Mouse (Mus musculus) midbrain, embryonic 14.5 days (tissue): ENCODE results near the gene Mettl5. TPM values are rescaled to one million over a fixed set of nuclear protein-coding genes. Genes with fewer than 3 reads are reported as not detected.

Experiments
- ATAC-seq: fragments of 200-750 bp; cut with Nextera tagmentation; 2 replicates; pipeline ENCODE4 v1.8.0; 2017; ENCODE audit warnings: moderate number of reproducible peaks, moderate library complexity; ENCODE audit not compliant: low FRiP score, low TSS enrichment
- DNase-seq: peaks from one replicate; pipeline ENCODE4 v3.0.0-alpha.2; 2015
- H3K27ac ChIP-seq: fragments of 300-500 bp; sonication (generic); replicated peaks from 2 replicates; pipeline ENCODE4 v1.5.1; 2014; ENCODE audit warnings: mild to moderate bottlenecking, low read depth, low read length, moderate library complexity
- H3K27me3 ChIP-seq: fragments of 300-500 bp; sonication (generic); 2 replicates; pipeline ENCODE4 v1.6.1; 2014; ENCODE audit warnings: low read length, control low read depth, mixed read lengths; ENCODE audit not compliant: control insufficient read depth, insufficient read depth
- H3K36me3 ChIP-seq: fragments of 300-500 bp; sonication (generic); 2 replicates; pipeline ENCODE4 v1.6.1; 2014; ENCODE audit warnings: low read length, control low read depth; ENCODE audit not compliant: control insufficient read depth, insufficient read depth
- H3K4me1 ChIP-seq: fragments of 300-500 bp; sonication (generic); 2 replicates; pipeline ENCODE4 v1.6.1; 2014; ENCODE audit warnings: mild to moderate bottlenecking, antibody characterized with exemption, low read length, control low read depth; ENCODE audit not compliant: control insufficient read depth, insufficient read depth
- H3K4me2 ChIP-seq: fragments of 300-500 bp; sonication (generic); 2 replicates; pipeline ENCODE4 v1.6.1; 2014; ENCODE audit warnings: mild to moderate bottlenecking, low read length, moderate library complexity
- H3K4me3 ChIP-seq: fragments of 300-500 bp; sonication (generic); replicated peaks from 2 replicates; pipeline ENCODE4 v1.5.1; 2014; ENCODE audit warnings: low read depth, low read length
- H3K9ac ChIP-seq: fragments of 300-500 bp; sonication (generic); replicated peaks from 2 replicates; pipeline ENCODE4 v1.6.1; 2014; ENCODE audit warnings: mild to moderate bottlenecking, low read length, moderate library complexity
- H3K9me3 ChIP-seq: fragments of 300-500 bp; sonication (generic); 2 replicates; pipeline ENCODE4 v1.6.1; 2016; ENCODE audit warnings: low read length, control low read depth, mixed read lengths; ENCODE audit not compliant: control insufficient read depth
- WGBS: fragments of 180-500 bp; shearing (Covaris S2); extraction: QIAGEN DNeasy Blood & Tissue Kit; methylation state at CpG from one replicate; pipeline ENCODE4 v1.1.7; 2014; 5-methylcytosine and 5-hydroxymethylcytosine counted together
- polyA plus RNA-seq: library from polyadenylated mRNA; unstranded; fragments of >200 nt; fragmentation: Nextera tagmentation; extraction: Ambion mirVana; gene quantifications from 2 replicates; pipeline ENCODE4 v1.2.1, GENCODE M21; 2014

Gene Mettl5
- polyA plus RNA-seq, 1 experiment from 2014 or later, result 27.7 TPM

GRCm38 (mm10) chr2:69838707-69839106, 46.7 kb downstream of the Mettl5 start:
- Histone ChIP-seq H3K9me3 (no peaks in the 10 kb centered on the region), H3K4me2 (no peak overlapping the region), H3K9ac (no peak overlapping the region), H3K27me3 (no peaks in the 10 kb centered on the region), H3K27ac (no peak overlapping the region), H3K36me3 (peaks cover 29% of the 10 kb centered on the region), H3K4me1 (no peaks in the 10 kb centered on the region), H3K4me3 (no peak overlapping the region)
- no peak for ATAC-seq
- DNase-seq, result no peak

GRCm38 (mm10) chr2:69837996-69838395, 47.4 kb downstream of the Mettl5 start:
- no peaks in the 10 kb centered on the region for H3K27me3 ChIP-seq
- H3K9me3 ChIP-seq, result no peaks in the 10 kb centered on the region
- H3K4me3 ChIP-seq, result no peak overlapping the region
- ATAC-seq (no peak), DNase-seq (no peak)
- no peak overlapping the region for H3K4me2 ChIP-seq
- peaks cover 37% of the 10 kb centered on the region for H3K36me3 ChIP-seq
- no peak overlapping the region for H3K9ac ChIP-seq
- H3K4me1 ChIP-seq, result no peaks in the 10 kb centered on the region
- H3K27ac ChIP-seq, result no peak overlapping the region
- WGBS, result 21% methylated on average over 3 of the region's 3 CpGs

DNA sequence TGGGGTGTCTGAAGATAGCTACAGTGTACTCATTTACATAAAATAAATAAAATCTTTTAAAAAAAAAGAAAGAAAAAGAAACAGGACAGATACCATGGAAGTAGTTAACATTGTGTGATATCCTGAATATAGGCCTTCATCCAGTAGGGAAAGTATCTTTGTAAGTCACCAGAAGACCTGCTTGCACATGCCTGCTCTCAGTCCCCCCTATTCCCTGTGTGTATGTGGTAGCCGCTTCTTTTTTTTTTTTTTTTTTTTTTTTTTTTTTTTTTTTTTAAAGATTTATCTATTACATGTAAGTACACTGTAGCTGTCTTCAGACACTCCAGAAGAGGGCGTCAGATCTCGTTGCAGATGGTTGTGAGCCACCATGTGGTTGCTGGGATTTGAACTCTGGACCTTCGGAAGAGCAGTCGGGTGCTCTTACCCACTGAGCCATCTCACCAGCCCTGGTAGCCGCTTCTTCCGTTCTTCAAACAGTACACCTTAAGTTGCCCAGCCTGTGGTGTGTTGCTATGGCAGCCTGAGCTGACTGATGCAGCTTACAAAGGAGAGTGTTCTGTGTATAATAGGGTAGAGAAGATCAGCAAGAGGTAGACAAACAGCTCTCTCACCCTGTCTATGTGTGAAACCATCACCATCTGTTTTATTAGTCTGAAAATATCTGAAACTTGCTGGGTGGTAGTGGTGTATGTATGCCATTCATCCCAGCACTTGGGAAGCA, 48.0 kb downstream of the Mettl5 start:
- Histone ChIP-seq H3K4me2 (no peak overlapping the region), H3K27ac (no peak overlapping the region), H3K36me3 (peaks cover 42% of the 10 kb centered on the region), H3K4me1 (no peaks in the 10 kb centered on the region), H3K9ac (no peak overlapping the region), H3K4me3 (no peak overlapping the region), H3K27me3 (no peaks in the 10 kb centered on the region), H3K9me3 (no peaks in the 10 kb centered on the region)
- WGBS, result 69% methylated on average over 7 of the region's 7 CpGs
- DNase-seq, result no peak
- ATAC-seq, result no peak

DNA sequence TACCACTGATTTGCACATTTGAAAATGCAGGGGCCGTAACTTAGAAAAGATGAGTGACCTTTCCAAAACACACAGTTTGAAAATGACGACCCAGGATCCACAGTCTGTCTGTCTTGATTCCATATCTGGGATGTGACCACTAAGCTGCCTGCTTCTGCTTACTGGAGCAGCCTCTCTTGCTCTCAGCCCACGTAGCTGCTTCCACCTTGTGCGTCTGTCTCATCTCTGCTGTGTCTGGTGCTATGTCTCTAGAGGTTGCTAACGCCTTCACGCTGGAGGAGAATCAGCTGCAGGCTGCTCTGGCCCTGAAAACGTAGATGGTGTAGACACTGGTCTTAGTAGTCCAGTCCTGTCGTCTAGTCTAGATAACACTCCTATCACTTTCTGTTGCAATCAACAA, 55.3 kb downstream of the Mettl5 start:
- Histone ChIP-seq H3K27me3 (no peaks in the 10 kb centered on the region), H3K4me2 (no peak overlapping the region), H3K4me3 (no peak overlapping the region), H3K9me3 (no peaks in the 10 kb centered on the region), H3K4me1 (peaks cover 13% of the 10 kb centered on the region), H3K9ac (no peak overlapping the region), H3K27ac (no peak overlapping the region), H3K36me3 (peaks cover 56% of the 10 kb centered on the region)
- DNase-seq (no peak), ATAC-seq (no peak)
- 87% methylated on average over 8 of the region's 8 CpGs for WGBS

- Histone ChIP-seq H3K4me3 (no peak overlapping the region), H3K36me3 (peaks cover 54% of the 10 kb centered on the region), H3K9me3 (no peaks in the 10 kb centered on the region), H3K9ac (no peak overlapping the region), H3K27ac (no peak overlapping the region), H3K4me2 (no peak overlapping the region), H3K4me1 (peaks cover 17% of the 10 kb centered on the region), H3K27me3 (no peaks in the 10 kb centered on the region)
- no peak for DNase-seq
- ATAC-seq, result no peak
- 98% methylated on average over 2 of the region's 2 CpGs for WGBS
These were observed 55.7 kb downstream of the Mettl5 start for GRCm38 (mm10) chr2:69829680-69830079.

DNA sequence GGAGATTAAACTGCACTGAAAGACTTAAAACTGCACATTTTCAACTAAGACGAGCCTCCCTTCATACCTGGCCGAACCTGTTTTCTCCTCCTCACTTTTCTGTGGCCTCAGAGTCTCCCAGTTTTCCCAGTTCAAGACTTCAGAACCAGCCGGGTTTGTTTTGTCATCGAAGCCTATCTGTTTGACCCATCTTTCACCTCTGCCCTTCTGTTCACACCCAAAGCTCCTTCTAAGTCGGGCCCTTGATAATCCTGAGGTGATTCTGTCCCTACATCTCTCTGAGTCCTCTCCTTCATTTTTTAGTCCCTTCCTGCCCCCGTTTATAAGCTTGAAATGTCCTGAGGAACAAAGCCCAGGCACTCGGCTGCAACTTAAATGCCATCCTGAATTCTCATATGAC, 57.4 kb downstream of the Mettl5 start:
- H3K27ac ChIP-seq, result no peak overlapping the region
- H3K4me2 ChIP-seq, result no peak overlapping the region
- H3K27me3 ChIP-seq, result no peaks in the 10 kb centered on the region
- H3K4me1 ChIP-seq, result peaks cover 25% of the 10 kb centered on the region
- ATAC-seq (no peak), DNase-seq (no peak)
- peaks cover 38% of the 10 kb centered on the region for H3K36me3 ChIP-seq
- no peak overlapping the region for H3K4me3 ChIP-seq
- no peaks in the 10 kb centered on the region for H3K9me3 ChIP-seq
- WGBS, result 44% methylated on average over 7 of the region's 7 CpGs
- H3K9ac ChIP-seq, result no peak overlapping the region

DNA sequence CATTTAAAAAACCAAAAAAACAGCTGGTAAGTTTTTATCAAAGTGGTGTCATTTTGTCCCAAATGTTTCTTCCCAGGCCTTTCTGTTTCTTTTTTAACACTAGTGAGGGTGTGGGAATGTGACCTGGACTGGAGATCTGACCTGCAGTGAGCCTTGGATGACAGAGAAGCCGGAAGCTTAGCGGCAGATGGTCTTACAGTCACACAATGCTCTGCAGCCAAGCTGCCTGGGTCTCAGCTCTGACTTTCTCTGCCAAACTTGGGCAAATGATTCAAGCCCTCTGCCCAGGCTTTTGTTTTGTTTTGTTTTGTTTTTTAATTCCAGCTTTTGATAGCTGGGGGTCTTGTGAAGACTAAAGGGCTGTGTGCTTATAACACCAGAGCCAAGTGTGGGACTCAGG, 59.0 kb downstream of the Mettl5 start:
- Histone ChIP-seq H3K27me3 (no peaks in the 10 kb centered on the region), H3K4me2 (peak overlapping the region; percentile 19), H3K9me3 (no peaks in the 10 kb centered on the region), H3K36me3 (peaks cover 30% of the 10 kb centered on the region), H3K9ac (no peak overlapping the region), H3K27ac (no peak overlapping the region), H3K4me3 (no peak overlapping the region), H3K4me1 (peaks cover 34% of the 10 kb centered on the region)
- ATAC-seq (no peak), DNase-seq (peak; percentile 26)
- WGBS, result 55% methylated on average over 2 of the region's 2 CpGs

- Histone ChIP-seq H3K9me3 (no peaks in the 10 kb centered on the region), H3K27me3 (no peaks in the 10 kb centered on the region), H3K36me3 (peaks cover 25% of the 10 kb centered on the region), H3K4me1 (peaks cover 34% of the 10 kb centered on the region), H3K9ac (no peak overlapping the region), H3K27ac (0 out of 2 replicates have a peak overlapping the region, but pooled peaks have one; percentile 32), H3K4me2 (peak overlapping the region; percentile 19), H3K4me3 (no peak overlapping the region)
- no peak for ATAC-seq
- 72% methylated on average over 10 of the region's 10 CpGs for WGBS
- DNase-seq, result peak; percentile 13
These were observed 59.5 kb downstream of the Mettl5 start for GRCm38 (mm10) chr2:69825898-69826297.

GRCm38 (mm10) chr2:69823129-69823677, 62.2 kb downstream of the Mettl5 start:
- Histone ChIP-seq H3K4me2 (peak overlapping the region; percentile 75), H3K27me3 (no peaks in the 10 kb centered on the region), H3K27ac (peak overlapping the region; percentile 96), H3K4me3 (peak overlapping the region; percentile 82), H3K4me1 (peaks cover 31% of the 10 kb centered on the region), H3K9ac (peak overlapping the region; percentile 98), H3K9me3 (no peaks in the 10 kb centered on the region), H3K36me3 (peaks cover 5% of the 10 kb centered on the region; the same call in 1 of the 2 replicates)
- peak; percentile 84 for DNase-seq
- 2% methylated on average over 45 of the region's 45 CpGs for WGBS
- ATAC-seq, result peak; percentile 80
